Mouse (Mus musculus) granulocyte monocyte progenitor cell, adult 5-6 weeks (primary cell): ENCODE measurements around the gene Nfic. TPM values are rescaled to one million over a fixed set of nuclear protein-coding genes. Genes with fewer than 3 reads are reported as not detected.

Experiments used
- ATAC-seq: replicated peaks from 2 replicates; pipeline ENCODE4 v1.8.0; 2016; ENCODE audit warnings: mild to moderate bottlenecking, moderate TSS enrichment, inconsistent platforms; ENCODE audit not compliant: poor library complexity, severe bottlenecking
- total RNA-seq, 2 experiments: library from RNA; stranded (forward) in 1 of 2; stranded (reverse) in 1 of 2; fragments of 200-712, 200-1000 nt in 1 of 2; fragments of >200 nt in 1 of 2; fragmentation: Nextera tagmentation in 1 of 2; gene quantifications; 2 replicates each; pipeline ENCODE4 v1.2.3; 2014 to 2017

Gene Nfic
- total RNA-seq, 2 experiments from 2014 or later = 5.3 to 39.6 TPM

- no peak for ATAC-seq
Observed at GRCm38 (mm10) chr10:81366477-81367206, 88.8 kb downstream of the Nfic start.

- ATAC-seq = peak; percentile 40
Observed at GRCm38 (mm10) chr10:81365672-81366476, 89.6 kb downstream of the Nfic start, which contains the start of gene 4930404N11Rik. Gene 4930404N11Rik, minus strand, starts transcription at chr10:81365816.

GRCm38 (mm10) chr10:81365073-81365472 lies 90.4 kb downstream of the Nfic start:
- ATAC-seq = no peak

- ATAC-seq = no peak
Observed at GRCm38 (mm10) chr10:81364666-81365065, 90.8 kb downstream of the Nfic start.

- ATAC-seq = no peak
Observed at GRCm38 (mm10) chr10:81363436-81364346, 91.7 kb downstream of the Nfic start.

- no peak for ATAC-seq
Observed at GRCm38 (mm10) chr10:81362336-81362949, 93.0 kb downstream of the Nfic start.

GRCm38 (mm10) chr10:81360721-81361120 lies 94.7 kb downstream of the Nfic start:
- no peak for ATAC-seq

GRCm38 (mm10) chr10:81358841-81359240 lies 96.6 kb downstream of the Nfic start:
- peak; percentile 67 for ATAC-seq

- ATAC-seq = no peak
Observed at GRCm38 (mm10) chr10:81358209-81358608, 97.2 kb downstream of the Nfic start.

GRCm38 (mm10) chr10:81356991-81357844 lies 98.2 kb downstream of the Nfic start, which contains the start of gene Mfsd12:
Gene Mfsd12, plus strand, starts transcription at chr10:81357491.
- ATAC-seq = peak; percentile 61

GRCm38 (mm10) chr10:81356352-81356990 lies 99.0 kb downstream of the Nfic start:
- ATAC-seq = peak; percentile 52

GRCm38 (mm10) chr10:81355533-81355932 lies 99.9 kb downstream of the Nfic start:
- ATAC-seq = no peak

- no peak for ATAC-seq
Observed at GRCm38 (mm10) chr10:81354738-81355477, 100.5 kb downstream of the Nfic start.

- peak; percentile 25 for ATAC-seq
Observed at GRCm38 (mm10) chr10:81351678-81352291, 103.7 kb downstream of the Nfic start.

- ATAC-seq = peak; percentile 83
Observed at GRCm38 (mm10) chr10:81350351-81351063, 104.9 kb downstream of the Nfic start, which contains the start of gene Hmg20b. Gene Hmg20b, minus strand, starts transcription at chr10:81350480.

GRCm38 (mm10) chr10:81349961-81350350 lies 105.5 kb downstream of the Nfic start:
- no peak for ATAC-seq

GRCm38 (mm10) chr10:81349146-81349545 lies 106.3 kb downstream of the Nfic start:
- ATAC-seq = peak; percentile 22
